Mouse (Mus musculus) G1E (cell line): ENCODE measurements around the gene Lclat1.

Experiments used
- CTCF ChIP-seq: IDR thresholded peaks from 2 replicates; pipeline ENCODE4 v1.5.1; 2012; ENCODE audit warnings: low read depth, low read length, inconsistent platforms, mixed read lengths
- GATA1 ChIP-seq: IDR thresholded peaks from 2 replicates; pipeline ENCODE4 v1.6.1; 2012; ENCODE audit warnings: borderline replicate concordance, low read length, inconsistent platforms, mixed read lengths
- POLR2AphosphoS5 ChIP-seq: IDR thresholded peaks from 2 replicates; pipeline ENCODE4 v1.6.1; 2012; ENCODE audit warnings: low read depth, low read length, inconsistent platforms; ENCODE audit not compliant: insufficient replicate concordance
- TAL1 ChIP-seq: conservative IDR thresholded peaks from 2 replicates; pipeline ENCODE4 v1.6.1; 2012; ENCODE audit warnings: low read depth, low read length, inconsistent platforms, mixed read lengths

- TF ChIP-seq CTCF, result no peak
- TF ChIP-seq GATA1, result no peak
- peak; percentile 73 for TF ChIP-seq TAL1
- no peak for TF ChIP-seq POLR2AphosphoS5
Measured at GRCm38 (mm10) chr17:73225996-73226395, 118.2 kb downstream of the Lclat1 start.
